Mouse (Mus musculus) kidney, embryonic 15.5 days (tissue): Measurements from ENCODE around the gene Rexo5. TPM values are rescaled to one million over a fixed set of nuclear protein-coding genes. Genes with fewer than 3 reads are reported as not detected.

Experiments
- ATAC-seq: fragments of 200-750 bp; cut with Nextera tagmentation; replicated peaks from 2 replicates; pipeline ENCODE4 v1.8.0; 2017; ENCODE audit warnings: moderate TSS enrichment; ENCODE audit not compliant: low FRiP score
- H3K27ac ChIP-seq: fragments of 300-500 bp; sonication (generic); 2 replicates; pipeline ENCODE4 v1.5.1; 2015; ENCODE audit warnings: mild to moderate bottlenecking, inconsistent platforms
- H3K27me3 ChIP-seq: fragments of 300-500 bp; sonication (generic); 2 replicates; pipeline ENCODE4 v1.6.1; 2015; ENCODE audit warnings: inconsistent platforms
- H3K36me3 ChIP-seq: fragments of 300-500 bp; sonication (generic); 2 replicates; pipeline ENCODE4 v1.6.1; 2015; ENCODE audit warnings: inconsistent platforms
- H3K4me1 ChIP-seq: fragments of 300-500 bp; sonication (generic); 2 replicates; pipeline ENCODE4 v1.6.1; 2015; ENCODE audit warnings: inconsistent platforms
- H3K4me2 ChIP-seq: fragments of 300-500 bp; sonication (generic); 2 replicates; pipeline ENCODE4 v1.6.1; 2015; ENCODE audit warnings: moderate library complexity, mild to moderate bottlenecking, inconsistent platforms
- H3K4me3 ChIP-seq: fragments of 300-500 bp; sonication (generic); replicated peaks from 2 replicates; pipeline ENCODE4 v1.5.1; 2015; ENCODE audit warnings: mild to moderate bottlenecking, inconsistent platforms
- H3K9ac ChIP-seq: fragments of 300-500 bp; sonication (generic); 2 replicates; pipeline ENCODE4 v1.6.1; 2015; ENCODE audit warnings: mild to moderate bottlenecking, inconsistent platforms
- H3K9me3 ChIP-seq: fragments of 300-500 bp; sonication (generic); replicated peaks from 2 replicates; pipeline ENCODE4 v1.6.1; 2016; ENCODE audit warnings: inconsistent platforms
- WGBS: fragments of 180-500 bp; shearing (Covaris S2); methylation state at CpG from one replicate; pipeline ENCODE4 v1.1.7; 2015; ENCODE audit warnings: mixed read lengths; 5-methylcytosine and 5-hydroxymethylcytosine counted together
- polyA plus RNA-seq: library from polyadenylated mRNA; unstranded; fragments of >200 nt; fragmentation: Nextera tagmentation; extraction: Ambion mirVana; gene quantifications from 2 replicates; pipeline ENCODE4 v1.2.1, GENCODE M21; 2015

The Rexo5 gene
- polyA plus RNA-seq, 1 experiment from 2014 or later: 29.9 TPM

- Histone ChIP-seq H3K4me2 (no peak overlapping the region), H3K36me3 (peaks cover 63% of the 10 kb centered on the region), H3K27me3 (no peaks in the 10 kb centered on the region), H3K27ac (no peak overlapping the region), H3K9ac (no peak overlapping the region), H3K9me3 (no peaks in the 10 kb centered on the region), H3K4me3 (no peak overlapping the region), H3K4me1 (no peaks in the 10 kb centered on the region)
- WGBS: 95% methylated on average over 5 of the region's 5 CpGs
- ATAC-seq: 0 out of 2 replicates have a peak, but pooled peaks have one; percentile 54
Measured at GRCm38 (mm10) chr7:119784908-119785307, 8.9 kb upstream of the Rexo5 start.

GRCm38 (mm10) chr7:119789024-119789423 is 4.8 kb upstream of the Rexo5 start:
- Histone ChIP-seq H3K27ac (no peak overlapping the region), H3K36me3 (peaks cover 55% of the 10 kb centered on the region)
- 87% methylated on average over 3 of the region's 3 CpGs for WGBS

DNA sequence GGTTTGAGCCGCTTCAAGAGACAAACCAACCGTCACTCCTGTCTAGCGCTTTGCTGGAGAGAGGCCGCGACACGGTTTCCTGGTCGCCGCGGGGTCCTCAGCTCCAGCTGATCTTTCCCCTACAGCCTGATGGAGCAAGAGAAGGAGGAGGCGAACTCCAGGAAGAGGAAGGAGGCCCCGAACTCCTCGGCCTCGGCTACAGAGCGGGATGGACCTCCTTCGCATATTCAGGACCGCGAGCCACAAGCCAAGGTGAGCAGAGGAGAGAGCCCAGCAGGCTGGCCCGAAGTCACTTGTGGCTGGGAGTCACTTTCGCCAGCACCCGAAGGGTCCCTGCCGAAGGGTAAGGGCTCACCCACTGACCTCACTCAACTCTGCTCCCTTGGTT is 439 bp downstream of the Rexo5 start:
- H3K36me3 ChIP-seq: peaks cover 13% of the 10 kb centered on the region
- no peaks in the 10 kb centered on the region for H3K9me3 ChIP-seq
- peak overlapping the region; percentile 80 for H3K9ac ChIP-seq
- H3K4me3 ChIP-seq: peak overlapping the region; percentile 79
- H3K4me2 ChIP-seq: peak overlapping the region; percentile 82
- peak overlapping the region; percentile 91 for H3K27ac ChIP-seq
- WGBS: under 1% methylated on average over 21 of the region's 21 CpGs
- ATAC-seq: peak; percentile 87
- H3K4me1 ChIP-seq: peaks cover 14% of the 10 kb centered on the region
- no peaks in the 10 kb centered on the region for H3K27me3 ChIP-seq

More at GRCm38 (mm10) chr7:119789024-119789423, 4.8 kb upstream of the Rexo5 start:
- Histone ChIP-seq H3K4me2 (no peak overlapping the region), H3K4me1 (peaks cover 9% of the 10 kb centered on the region), H3K9ac (no peak overlapping the region), H3K4me3 (no peak overlapping the region), H3K9me3 (no peaks in the 10 kb centered on the region), H3K27me3 (no peaks in the 10 kb centered on the region)
- no peak for ATAC-seq

DNA sequence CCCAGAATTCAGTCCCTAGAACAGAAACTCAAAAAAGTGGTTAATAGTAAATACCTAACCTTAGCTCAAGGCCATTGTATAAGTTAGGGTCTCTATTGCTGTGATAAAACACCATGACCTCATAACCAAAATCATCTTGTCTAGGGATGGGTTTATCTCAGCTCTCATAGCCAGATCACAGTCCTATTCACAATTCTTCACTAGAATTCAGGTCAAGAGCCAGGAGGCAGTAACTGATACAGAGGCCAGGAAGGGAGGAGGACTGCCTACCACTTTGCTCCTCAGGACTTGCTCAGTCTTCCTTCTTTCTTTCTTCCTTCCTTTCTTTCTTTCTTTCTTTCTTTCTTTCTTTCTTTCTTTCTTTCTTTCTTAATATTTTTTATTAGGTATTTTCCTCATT is 1.5 kb downstream of the Rexo5 start:
- ATAC-seq: no peak
- Histone ChIP-seq H3K4me1 (peaks cover 14% of the 10 kb centered on the region), H3K4me3 (peak overlapping the region; percentile 27), H3K27me3 (no peaks in the 10 kb centered on the region), H3K9me3 (no peaks in the 10 kb centered on the region), H3K9ac (no peak overlapping the region), H3K4me2 (peak overlapping the region; percentile 55), H3K36me3 (peaks cover 5% of the 10 kb centered on the region; the same call in 1 of the 2 replicates), H3K27ac (no peak overlapping the region)

DNA sequence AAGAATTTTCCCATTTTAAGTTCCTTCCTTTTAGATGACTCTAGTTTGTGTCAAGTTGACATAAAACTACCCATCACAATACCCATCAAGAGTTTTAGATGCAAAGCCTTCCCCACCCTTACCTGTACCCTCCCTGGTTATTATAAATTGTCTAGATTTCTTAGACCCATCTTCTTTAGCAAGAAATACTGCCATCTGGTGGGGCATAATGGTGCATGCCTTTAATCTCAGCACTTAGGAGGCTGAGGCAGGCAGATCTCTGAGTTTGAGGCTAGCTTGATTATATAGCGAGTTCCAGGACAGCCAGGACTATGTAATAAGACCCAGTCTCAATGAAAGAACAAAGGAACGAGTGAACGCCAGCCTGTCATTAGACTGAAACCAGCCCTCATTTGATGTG is 6.7 kb downstream of the Rexo5 start:
- Histone ChIP-seq H3K9me3 (no peaks in the 10 kb centered on the region), H3K4me1 (no peaks in the 10 kb centered on the region)
- WGBS: 96% methylated on average over 3 of the region's 3 CpGs

GRCm38 (mm10) chr7:119800991-119801390 is 7.2 kb downstream of the Rexo5 start:
- ATAC-seq: no peak
- H3K9me3 ChIP-seq: no peaks in the 10 kb centered on the region
- H3K9ac ChIP-seq: no peak overlapping the region
- no peak overlapping the region for H3K4me3 ChIP-seq
- WGBS: 84% methylated on average over 3 of the region's 3 CpGs
- H3K27ac ChIP-seq: no peak overlapping the region
- H3K36me3 ChIP-seq: peaks cover 24% of the 10 kb centered on the region
- H3K4me1 ChIP-seq: no peaks in the 10 kb centered on the region
- no peaks in the 10 kb centered on the region for H3K27me3 ChIP-seq
- H3K4me2 ChIP-seq: no peak overlapping the region

More for the DNA sequence above, 6.7 kb downstream of the Rexo5 start:
- Histone ChIP-seq H3K4me3 (no peak overlapping the region), H3K27ac (no peak overlapping the region), H3K36me3 (peaks cover 24% of the 10 kb centered on the region), H3K9ac (no peak overlapping the region), H3K27me3 (no peaks in the 10 kb centered on the region), H3K4me2 (no peak overlapping the region)
- ATAC-seq: no peak

GRCm38 (mm10) chr7:119807396-119807795 is 13.6 kb downstream of the Rexo5 start:
- no peaks in the 10 kb centered on the region for H3K4me1 ChIP-seq
- no peak for ATAC-seq
- peaks cover 65% of the 10 kb centered on the region for H3K36me3 ChIP-seq
- H3K4me3 ChIP-seq: no peak overlapping the region
- WGBS: 93% methylated on average over 5 of the region's 5 CpGs
- no peaks in the 10 kb centered on the region for H3K27me3 ChIP-seq
- H3K4me2 ChIP-seq: no peak overlapping the region
- no peaks in the 10 kb centered on the region for H3K9me3 ChIP-seq
- H3K9ac ChIP-seq: no peak overlapping the region
- no peak overlapping the region for H3K27ac ChIP-seq

GRCm38 (mm10) chr7:119808723-119809122 is 14.9 kb downstream of the Rexo5 start:
- no peak overlapping the region for H3K27ac ChIP-seq
- no peak overlapping the region for H3K4me2 ChIP-seq
- no peaks in the 10 kb centered on the region for H3K9me3 ChIP-seq
- peaks cover 72% of the 10 kb centered on the region for H3K36me3 ChIP-seq
- H3K27me3 ChIP-seq: no peaks in the 10 kb centered on the region
- H3K4me1 ChIP-seq: no peaks in the 10 kb centered on the region
- H3K4me3 ChIP-seq: no peak overlapping the region
- H3K9ac ChIP-seq: no peak overlapping the region
- 92% methylated on average over 3 of the region's 3 CpGs for WGBS
- ATAC-seq: no peak

GRCm38 (mm10) chr7:119835371-119835770 is 41.6 kb downstream of the Rexo5 start:
- no peaks in the 10 kb centered on the region for H3K27me3 ChIP-seq
- H3K9ac ChIP-seq: no peak overlapping the region
- 94% methylated on average over 1 of the region's 1 CpGs for WGBS
- ATAC-seq: no peak
- H3K4me2 ChIP-seq: no peak overlapping the region
- no peak overlapping the region for H3K4me3 ChIP-seq
- peaks cover 36% of the 10 kb centered on the region for H3K36me3 ChIP-seq
- H3K27ac ChIP-seq: no peak overlapping the region
- no peaks in the 10 kb centered on the region for H3K4me1 ChIP-seq
- no peaks in the 10 kb centered on the region for H3K9me3 ChIP-seq

GRCm38 (mm10) chr7:119835996-119836777 is 42.4 kb downstream of the Rexo5 start:
- Histone ChIP-seq H3K36me3 (peaks cover 36% of the 10 kb centered on the region), H3K4me1 (no peaks in the 10 kb centered on the region), H3K27ac (no peak overlapping the region), H3K4me3 (no peak overlapping the region), H3K4me2 (no peak overlapping the region), H3K27me3 (no peaks in the 10 kb centered on the region), H3K9me3 (no peaks in the 10 kb centered on the region), H3K9ac (no peak overlapping the region)
- ATAC-seq: no peak
- WGBS: 94% methylated on average over 4 of the region's 4 CpGs

GRCm38 (mm10) chr7:119841820-119842449 is 48.1 kb downstream of the Rexo5 start:
- Histone ChIP-seq H3K4me1 (no peaks in the 10 kb centered on the region), H3K9me3 (no peaks in the 10 kb centered on the region), H3K36me3 (peaks cover 48% of the 10 kb centered on the region), H3K4me2 (no peak overlapping the region), H3K4me3 (no peak overlapping the region), H3K27ac (no peak overlapping the region), H3K27me3 (no peaks in the 10 kb centered on the region), H3K9ac (no peak overlapping the region)
- 96% methylated on average over 4 of the region's 4 CpGs for WGBS
- ATAC-seq: no peak

GRCm38 (mm10) chr7:119845541-119845940 is 51.7 kb downstream of the Rexo5 start:
- 87% methylated on average over 2 of the region's 2 CpGs for WGBS

More at GRCm38 (mm10) chr7:119845541-119845940, 51.7 kb downstream of the Rexo5 start:
- H3K27ac ChIP-seq: no peak overlapping the region
- no peaks in the 10 kb centered on the region for H3K27me3 ChIP-seq
- no peaks in the 10 kb centered on the region for H3K9me3 ChIP-seq
- H3K9ac ChIP-seq: no peak overlapping the region
- H3K36me3 ChIP-seq: peaks cover 50% of the 10 kb centered on the region
- no peak for ATAC-seq
- H3K4me3 ChIP-seq: no peak overlapping the region
- H3K4me2 ChIP-seq: no peak overlapping the region
- no peaks in the 10 kb centered on the region for H3K4me1 ChIP-seq
